Mouse (Mus musculus) kidney, adult 11 months (tissue): ENCODE data around the gene Desi2.
"Not testable (repeated sequence)": the region's sequence is repeated elsewhere in the genome, so short reads cannot be mapped to it uniquely, and the experiment has no call there.

ENCODE experiments used
- DNase-seq: peaks from one replicate; pipeline ENCODE4 v3.0.0; 2022

Gene Desi2

GRCm38 (mm10) chr1:178187216-178187791 lies at the start of gene Desi2:
Gene Desi2 (plus strand): TSS chr1:178187417.
- DNase-seq, result peak; percentile 100

GRCm38 (mm10) chr1:178146513-178146912 lies 40.7 kb upstream of the Desi2 start:
- DNase-seq, result peak; percentile 24

- not testable (repeated sequence) for DNase-seq
Measured at GRCm38 (mm10) chr1:178146915-178147314, 40.3 kb upstream of the Desi2 start.

GRCm38 (mm10) chr1:178182251-178182650 lies 5.0 kb upstream of the Desi2 start:
- no peak for DNase-seq

GRCm38 (mm10) chr1:178185591-178185990 lies 1.6 kb upstream of the Desi2 start:
- no peak for DNase-seq

- not testable (repeated sequence) for DNase-seq
Measured at GRCm38 (mm10) chr1:178187810-178188209, 593 bp downstream of the Desi2 start.

GRCm38 (mm10) chr1:178188386-178188785 lies 1.2 kb downstream of the Desi2 start:
- DNase-seq, result peak; percentile 22

- no peak for DNase-seq
Measured at GRCm38 (mm10) chr1:178205701-178206325, 18.6 kb downstream of the Desi2 start.

GRCm38 (mm10) chr1:178207856-178208255 lies 20.6 kb downstream of the Desi2 start:
- DNase-seq, result not testable (repeated sequence)

- no peak for DNase-seq
Measured at GRCm38 (mm10) chr1:178209966-178210365, 22.7 kb downstream of the Desi2 start.

GRCm38 (mm10) chr1:178217157-178217556 lies 29.9 kb downstream of the Desi2 start:
- no peak for DNase-seq

- DNase-seq, result no peak
Measured at GRCm38 (mm10) chr1:178218305-178218704, 31.1 kb downstream of the Desi2 start.

- no peak for DNase-seq
Measured at GRCm38 (mm10) chr1:178219166-178220077, 32.2 kb downstream of the Desi2 start.

- DNase-seq, result not testable (repeated sequence)
Measured at GRCm38 (mm10) chr1:178228888-178229287, 41.7 kb downstream of the Desi2 start.

- no peak for DNase-seq
Measured at GRCm38 (mm10) chr1:178234109-178234508, 46.9 kb downstream of the Desi2 start.

- DNase-seq, result no peak
Measured at GRCm38 (mm10) chr1:178235919-178236466, 48.8 kb downstream of the Desi2 start.

GRCm38 (mm10) chr1:178238676-178239075 lies 51.5 kb downstream of the Desi2 start:
- DNase-seq, result no peak

GRCm38 (mm10) chr1:178241884-178242508 lies 54.8 kb downstream of the Desi2 start:
- no peak for DNase-seq

- DNase-seq, result no peak
Measured at GRCm38 (mm10) chr1:178248107-178248820, 61.0 kb downstream of the Desi2 start.

- DNase-seq, result no peak
Measured at GRCm38 (mm10) chr1:178254598-178254997, 67.4 kb downstream of the Desi2 start.

- no peak for DNase-seq
Measured at GRCm38 (mm10) chr1:178256351-178256750, 69.1 kb downstream of the Desi2 start.

GRCm38 (mm10) chr1:178258821-178259220 lies 71.6 kb downstream of the Desi2 start:
- no peak for DNase-seq
